Mouse (Mus musculus): ENCODE measurements around the gene Cln3. TPM values are rescaled to one million over a fixed set of nuclear protein-coding genes. Genes with fewer than 3 reads are reported as not detected.
A peak's percentile ranks its signal among the peaks of the same experiment; 100 is the strongest.

The Cln3 gene
- total RNA-seq, 1 experiment, result 35.1 TPM

- no peak for DNase-seq (ENCODE audit: low read depth, low spot score)
- H3K36me3 ChIP-seq (ENCODE audit: control insufficient read depth, insufficient read depth, low read length, poor library complexity, severe bottlenecking), result no peaks in the 10 kb centered on the region
- in situ Hi-C loops (cut with MboI; ENCODE audit: low sequenced_read_pairs in 2 of 2, unreplicated experiment in 2 of 2), result no loop called here
- TF ChIP-seq MAFK (IDR thresholded peaks at IDR 0.05; ENCODE audit: insufficient read depth, low read depth, low read length), result no peak
- no peak for TF ChIP-seq HCFC1 (IDR thresholded peaks at IDR 0.05; ENCODE audit: borderline replicate concordance, insufficient read depth, low read length)
- H3K4me3 ChIP-seq (ENCODE audit: insufficient read depth in 1 of 2, low read depth in 1 of 2, low read length in 2 of 2, poor library complexity in 1 of 2, severe bottlenecking in 1 of 2), result peak overlapping the region; percentile 55 to 61
- no peaks in the 10 kb centered on the region for H3K4me1 ChIP-seq (ENCODE audit: control insufficient read depth in 2 of 2, insufficient read depth in 2 of 2, low read length in 2 of 2, poor library complexity in 1 of 2)
- peak overlapping the region; percentile 45 for H3K9ac ChIP-seq (ENCODE audit: insufficient read depth, low read depth, low read length, poor library complexity, severe bottlenecking)
- H3K9me3 ChIP-seq (ENCODE audit: control insufficient read depth, insufficient read depth, low read depth, low read length), result no peaks in the 10 kb centered on the region
- H3K27ac ChIP-seq (ENCODE audit: insufficient read depth, low read depth, low read length, poor library complexity, severe bottlenecking), result no peak overlapping the region
These were observed 49.9 kb downstream of the Cln3 start for GRCm38 (mm10) chr7:126535766-126536165.

GRCm38 (mm10) chr7:126533434-126533833, 52.2 kb downstream of the Cln3 start:
- TF ChIP-seq HCFC1 (IDR thresholded peaks at IDR 0.05; ENCODE audit: borderline replicate concordance, insufficient read depth, low read length), result no peak
- no peak for TF ChIP-seq MAFK (IDR thresholded peaks at IDR 0.05; ENCODE audit: insufficient read depth, low read depth, low read length)
- no peak for TF ChIP-seq CHD2 (IDR thresholded peaks at IDR 0.05; ENCODE audit: low read depth, low read length)
- TF ChIP-seq ZC3H11A (IDR thresholded peaks at IDR 0.05; ENCODE audit: borderline replicate concordance, low read depth, low read length), result no peak
- no peak for TF ChIP-seq ZNF384 (IDR thresholded peaks at IDR 0.05; ENCODE audit: low read depth, low read length)
- in situ Hi-C loops (cut with MboI; ENCODE audit: low sequenced_read_pairs in 2 of 2, unreplicated experiment in 2 of 2), result no loop called here

GRCm38 (mm10) chr7:126528166-126528577, 57.4 kb downstream of the Cln3 start:
- H3K36me3 ChIP-seq (ENCODE audit: control insufficient read depth, insufficient read depth, low read length, poor library complexity, severe bottlenecking), result no peaks in the 10 kb centered on the region
- no peak overlapping the region for H3K9ac ChIP-seq (ENCODE audit: insufficient read depth, low read depth, low read length, poor library complexity, severe bottlenecking)
- 0 out of 4 replicates have a peak, but pooled peaks cover 0 to 3% of the 10 kb centered on the region in 2 experiments for H3K4me1 ChIP-seq (ENCODE audit: control insufficient read depth in 2 of 2, insufficient read depth in 2 of 2, low read length in 2 of 2, poor library complexity in 1 of 2)
- no peak overlapping the region for H3K27ac ChIP-seq (ENCODE audit: insufficient read depth, low read depth, low read length, poor library complexity, severe bottlenecking)
- H3K4me3 ChIP-seq (ENCODE audit: insufficient read depth in 1 of 2, low read depth in 1 of 2, low read length in 2 of 2, poor library complexity in 1 of 2, severe bottlenecking in 1 of 2), result no peak overlapping the region
- in situ Hi-C loops (cut with MboI; ENCODE audit: low sequenced_read_pairs in 2 of 2, unreplicated experiment in 2 of 2), result no loop called here
- DNase-seq (ENCODE audit: low read depth, low spot score), result peak; percentile 46
- no peaks in the 10 kb centered on the region for H3K9me3 ChIP-seq (ENCODE audit: control insufficient read depth, insufficient read depth, low read depth, low read length)
- no peak for TF ChIP-seq ZNF384 (IDR thresholded peaks at IDR 0.05; ENCODE audit: low read depth, low read length)
- peak; percentile 55; the same call in 1 of the 2 replicates for TF ChIP-seq MAFK (IDR thresholded peaks at IDR 0.05; ENCODE audit: insufficient read depth, low read depth, low read length)
- TF ChIP-seq HCFC1 (IDR thresholded peaks at IDR 0.05; ENCODE audit: borderline replicate concordance, insufficient read depth, low read length), result no peak
- peak; percentile 81 for TF ChIP-seq ZC3H11A (IDR thresholded peaks at IDR 0.05; ENCODE audit: borderline replicate concordance, low read depth, low read length)
- TF ChIP-seq CHD2 (IDR thresholded peaks at IDR 0.05; ENCODE audit: low read depth, low read length), result no peak

More at GRCm38 (mm10) chr7:126533434-126533833, 52.2 kb downstream of the Cln3 start:
- Histone ChIP-seq H3K4me3 (ENCODE audit: insufficient read depth in 1 of 2, low read depth in 1 of 2, low read length in 2 of 2, poor library complexity in 1 of 2, severe bottlenecking in 1 of 2) (no peak overlapping the region), H3K9me3 (ENCODE audit: control insufficient read depth, insufficient read depth, low read depth, low read length) (no peaks in the 10 kb centered on the region), H3K9ac (ENCODE audit: insufficient read depth, low read depth, low read length, poor library complexity, severe bottlenecking) (no peak overlapping the region), H3K4me1 (ENCODE audit: control insufficient read depth in 2 of 2, insufficient read depth in 2 of 2, low read length in 2 of 2, poor library complexity in 1 of 2) (no peaks in the 10 kb centered on the region), H3K27ac (ENCODE audit: insufficient read depth, low read depth, low read length, poor library complexity, severe bottlenecking) (no peak overlapping the region), H3K36me3 (ENCODE audit: control insufficient read depth, insufficient read depth, low read length, poor library complexity, severe bottlenecking) (no peaks in the 10 kb centered on the region)
- DNase-seq (ENCODE audit: low read depth, low spot score), result no peak

GRCm38 (mm10) chr7:126523316-126523715, 62.3 kb downstream of the Cln3 start:
- Histone ChIP-seq H3K36me3 (ENCODE audit: control insufficient read depth, insufficient read depth, low read length, poor library complexity, severe bottlenecking) (no peaks in the 10 kb centered on the region), H3K4me3 (ENCODE audit: insufficient read depth in 1 of 2, low read depth in 1 of 2, low read length in 2 of 2, poor library complexity in 1 of 2, severe bottlenecking in 1 of 2) (no peak overlapping the region), H3K4me1 (ENCODE audit: control insufficient read depth in 2 of 2, insufficient read depth in 2 of 2, low read length in 2 of 2, poor library complexity in 1 of 2) (peaks cover 0 to 7% of the 10 kb centered on the region in 2 experiments; a peak in 3 of 4 replicates), H3K9ac (ENCODE audit: insufficient read depth, low read depth, low read length, poor library complexity, severe bottlenecking) (no peak overlapping the region), H3K27ac (ENCODE audit: insufficient read depth, low read depth, low read length, poor library complexity, severe bottlenecking) (no peak overlapping the region), H3K9me3 (ENCODE audit: control insufficient read depth, insufficient read depth, low read depth, low read length) (no peaks in the 10 kb centered on the region)
- in situ Hi-C loops (cut with MboI; ENCODE audit: low sequenced_read_pairs in 2 of 2, unreplicated experiment in 2 of 2), result no loop called here
- no peak for DNase-seq (ENCODE audit: low read depth, low spot score)
- no peak for TF ChIP-seq CHD2 (IDR thresholded peaks at IDR 0.05; ENCODE audit: low read depth, low read length)
- TF ChIP-seq ZC3H11A (IDR thresholded peaks at IDR 0.05; ENCODE audit: borderline replicate concordance, low read depth, low read length), result no peak

Other genes starting within 250 kb of the Cln3 start
- gene Lat, start 216.2 kb downstream of the Cln3 start, total RNA-seq (2012; rRNA removed), result 8.0 and 14.8 TPM in 2 replicates
- gene Spns1, start 208.4 kb downstream of the Cln3 start, total RNA-seq (2012; rRNA removed), result 238 and 481 TPM in 2 replicates
- gene Nfatc2ip, start 189.1 kb downstream of the Cln3 start, total RNA-seq (2012; rRNA removed), result 31.7 and 45.6 TPM in 2 replicates
- 0.16 and 0.49 TPM in 2 replicates for gene Cd19, start 170.9 kb downstream of the Cln3 start, total RNA-seq (2012; rRNA removed)
- gene Rabep2, start 157.1 kb downstream of the Cln3 start, total RNA-seq (2012; rRNA removed), result 22.1 and 27.8 TPM in 2 replicates
- gene Atp2a1, start 122.7 kb downstream of the Cln3 start, total RNA-seq (2012; rRNA removed), result 0.11 and 0.27 TPM in 2 replicates
- gene Sh2b1, start 110.4 kb downstream of the Cln3 start, total RNA-seq (2012; rRNA removed), result 20.3 and 22.5 TPM in 2 replicates
- 125 and 133 TPM in 2 replicates for gene Tufm, start 98.5 kb downstream of the Cln3 start, total RNA-seq (2012; rRNA removed)
- gene Atxn2l, start 82.4 kb downstream of the Cln3 start, total RNA-seq (2012; rRNA removed), result 72.3 and 80.1 TPM in 2 replicates
- gene Eif3c, start 19.4 kb downstream of the Cln3 start, total RNA-seq (2012; rRNA removed), result 257 and 289 TPM in 2 replicates
- gene Apobr, start 875 bp downstream of the Cln3 start, total RNA-seq (2012; rRNA removed), result 2.3 and 2.6 TPM in 2 replicates
- not detected in 2 replicates for gene Il27, start 9.1 kb upstream of the Cln3 start, total RNA-seq (2012; rRNA removed)
- gene Nupr1, start 45.0 kb upstream of the Cln3 start, total RNA-seq (2012; rRNA removed), result 16.4 and 20.4 TPM in 2 replicates
- 35.8 and 55.3 TPM in 2 replicates for gene Sgf29, start 63.5 kb upstream of the Cln3 start, total RNA-seq (2012; rRNA removed)
- 0.22 TPM in 1 of 2 replicates, not detected in the other for gene Sult1a1, start 90.6 kb upstream of the Cln3 start, total RNA-seq (2012; rRNA removed)
- gene Bola2, start 109.6 kb upstream of the Cln3 start, total RNA-seq (2012; rRNA removed), result 187 and 246 TPM in 2 replicates
- 22.3 and 27.7 TPM in 2 replicates for gene Slx1b, start 110.0 kb upstream of the Cln3 start, total RNA-seq (2012; rRNA removed)
- gene Coro1a, start 122.0 kb upstream of the Cln3 start, total RNA-seq (2012; rRNA removed), result 4.1 and 10.3 TPM in 2 replicates
- 31.1 and 42.1 TPM in 2 replicates for gene Mapk3, start 173.8 kb upstream of the Cln3 start, total RNA-seq (2012; rRNA removed)
- 4.0 and 5.9 TPM in 2 replicates for gene Gdpd3, start 180.5 kb upstream of the Cln3 start, total RNA-seq (2012; rRNA removed)
- gene Ypel3, start 191.1 kb upstream of the Cln3 start, total RNA-seq (2012; rRNA removed), result 19.4 and 20.8 TPM in 2 replicates
- 0.89 and 1.7 TPM in 2 replicates for gene Tbx6, start 195.7 kb upstream of the Cln3 start, total RNA-seq (2012; rRNA removed)
- 260 and 291 TPM in 2 replicates for gene Ppp4c, start 206.7 kb upstream of the Cln3 start, total RNA-seq (2012; rRNA removed)
- gene Fam57b, start 211.9 kb upstream of the Cln3 start, total RNA-seq (2012; rRNA removed), result 1.9 and 2.5 TPM in 2 replicates
- not detected in 2 replicates for gene 4930451I11Rik, start 245.8 kb upstream of the Cln3 start, total RNA-seq (2012; rRNA removed)

All from ES-E14 (cell line).